Mouse (Mus musculus): ENCODE measurements around the gene Grin2b.

Grin2b gene

GRCm38 (mm10) chr6:135907137-135907536, 266.2 kb downstream of the Grin2b start:
- DNase-seq (ENCODE audit: low read depth, low spot score): no peak

- DNase-seq (ENCODE audit: low read depth, low spot score): no peak
These were observed 268.9 kb downstream of the Grin2b start for GRCm38 (mm10) chr6:135904391-135904790.

GRCm38 (mm10) chr6:135900410-135900809, 272.9 kb downstream of the Grin2b start:
- DNase-seq (ENCODE audit: low read depth, low spot score): no peak

GRCm38 (mm10) chr6:135899225-135899624, 274.1 kb downstream of the Grin2b start:
- DNase-seq (ENCODE audit: low read depth, low spot score): no peak

GRCm38 (mm10) chr6:135894793-135895228, 278.5 kb downstream of the Grin2b start:
- no peak for DNase-seq (ENCODE audit: low read depth, low spot score)

GRCm38 (mm10) chr6:135882611-135883010, 290.7 kb downstream of the Grin2b start:
- no peak for DNase-seq (ENCODE audit: low read depth, low spot score)

GRCm38 (mm10) chr6:135876163-135876726, 297.1 kb downstream of the Grin2b start:
- peak; percentile 60 for DNase-seq (ENCODE audit: low read depth, low spot score)

- DNase-seq (ENCODE audit: low read depth, low spot score): peak; percentile 51
These were observed 298.7 kb downstream of the Grin2b start for GRCm38 (mm10) chr6:135874626-135875025.

GRCm38 (mm10) chr6:135865832-135866231, 307.5 kb downstream of the Grin2b start:
- no peak for DNase-seq (ENCODE audit: low read depth, low spot score)

- DNase-seq (ENCODE audit: low read depth, low spot score): no peak
These were observed 309.3 kb downstream of the Grin2b start for GRCm38 (mm10) chr6:135863965-135864364.

GRCm38 (mm10) chr6:135859502-135859901, 313.8 kb downstream of the Grin2b start:
- no peak for DNase-seq (ENCODE audit: low read depth, low spot score)

GRCm38 (mm10) chr6:135854173-135854591, 319.1 kb downstream of the Grin2b start:
- no peak for DNase-seq (ENCODE audit: low read depth, low spot score)

GRCm38 (mm10) chr6:135843755-135844154, 329.6 kb downstream of the Grin2b start:
- DNase-seq (ENCODE audit: low read depth, low spot score): peak; percentile 73

- no peak for DNase-seq (ENCODE audit: low read depth, low spot score)
These were observed 337.0 kb downstream of the Grin2b start for GRCm38 (mm10) chr6:135836353-135836752.

- DNase-seq (ENCODE audit: low read depth, low spot score): peak; percentile 54
These were observed 339.8 kb downstream of the Grin2b start for GRCm38 (mm10) chr6:135833542-135833941.

- DNase-seq (ENCODE audit: low read depth, low spot score): no peak
These were observed 341.3 kb downstream of the Grin2b start for GRCm38 (mm10) chr6:135832041-135832440.

- DNase-seq (ENCODE audit: low read depth, low spot score): no peak
These were observed 342.3 kb downstream of the Grin2b start for GRCm38 (mm10) chr6:135831032-135831431.

GRCm38 (mm10) chr6:135829458-135829857, 343.9 kb downstream of the Grin2b start:
- DNase-seq (ENCODE audit: low read depth, low spot score): no peak

- no peak for DNase-seq (ENCODE audit: low read depth, low spot score)
These were observed 344.3 kb downstream of the Grin2b start for GRCm38 (mm10) chr6:135828976-135829375.

- peak; percentile 77 for DNase-seq (ENCODE audit: low read depth, low spot score)
These were observed 345.4 kb downstream of the Grin2b start for GRCm38 (mm10) chr6:135827942-135828341.

GRCm38 (mm10) chr6:135827317-135827716, 346.0 kb downstream of the Grin2b start:
- no peak for DNase-seq (ENCODE audit: low read depth, low spot score)

GRCm38 (mm10) chr6:135826776-135827175, 346.5 kb downstream of the Grin2b start:
- peak; percentile 95 for DNase-seq (ENCODE audit: low read depth, low spot score)

GRCm38 (mm10) chr6:135817391-135817790, 355.9 kb downstream of the Grin2b start:
- no peak for DNase-seq (ENCODE audit: low read depth, low spot score)

GRCm38 (mm10) chr6:135813755-135814154, 359.6 kb downstream of the Grin2b start:
- no peak for DNase-seq (ENCODE audit: low read depth, low spot score)

All from ES-CJ7 (cell line).